Mouse (Mus musculus) ES-E14 (cell line): ENCODE measurements around the gene Xrcc6. TPM values are rescaled to one million over a fixed set of nuclear protein-coding genes. Genes with fewer than 3 reads are reported as not detected.

Source experiments
- DNase-seq: peaks from one replicate; pipeline ENCODE4 v3.0.0-alpha.2; 2013; ENCODE audit warnings: low read depth, low spot score
- H3K27ac ChIP-seq: 2 replicates; pipeline ENCODE4 v1.5.1; 2012; ENCODE audit warnings: low read depth, mild to moderate bottlenecking, low read length, moderate library complexity, mixed read lengths; ENCODE audit not compliant: poor library complexity, insufficient read depth, severe bottlenecking
- H3K36me3 ChIP-seq: 2 replicates; pipeline ENCODE4 v1.6.1; 2012; ENCODE audit warnings: mild to moderate bottlenecking, low read length, moderate library complexity, mixed read lengths; ENCODE audit not compliant: control insufficient read depth, poor library complexity, insufficient read depth, severe bottlenecking
- H3K4me1 ChIP-seq, 2 experiments: fragments of 150-350 bp in 1 of 2; sonication (generic) in 1 of 2; 2 replicates each; pipeline ENCODE4 v1.6.1; 2012; ENCODE audit warnings: low read length in 2 of 2, mild to moderate bottlenecking in 1 of 2, mixed read lengths in 1 of 2; ENCODE audit not compliant: control insufficient read depth in 2 of 2, insufficient read depth in 2 of 2, poor library complexity in 1 of 2
- H3K4me3 ChIP-seq, 2 experiments: fragments of 150-350 bp in 1 of 2; sonication (generic) in 1 of 2; 2 replicates each; pipeline ENCODE4 v1.5.1; 2012; ENCODE audit warnings: low read length in 2 of 2, low read depth in 1 of 2, mild to moderate bottlenecking in 1 of 2, mixed read lengths in 1 of 2; ENCODE audit not compliant: insufficient read depth in 1 of 2, poor library complexity in 1 of 2, severe bottlenecking in 1 of 2
- H3K9ac ChIP-seq: 2 replicates; pipeline ENCODE4 v1.6.1; 2012; ENCODE audit warnings: low read depth, mild to moderate bottlenecking, low read length, mixed read lengths; ENCODE audit not compliant: poor library complexity, insufficient read depth, severe bottlenecking
- H3K9me3 ChIP-seq: fragments of 150-350 bp; sonication (generic); 2 replicates; pipeline ENCODE4 v1.6.1; 2012; ENCODE audit warnings: low read depth, mild to moderate bottlenecking, low read length; ENCODE audit not compliant: control insufficient read depth, insufficient read depth
- CHD2 ChIP-seq: IDR thresholded peaks from 2 replicates; pipeline ENCODE4 v1.6.1; 2014; ENCODE audit warnings: mild to moderate bottlenecking, low read depth, low read length, inconsistent platforms
- HCFC1 ChIP-seq: IDR thresholded peaks from 2 replicates; pipeline ENCODE4 v1.6.1; 2012; ENCODE audit warnings: low read length, inconsistent platforms, borderline replicate concordance; ENCODE audit not compliant: insufficient read depth
- MAFK ChIP-seq: IDR thresholded peaks from 2 replicates; pipeline ENCODE4 v1.6.1; 2014; ENCODE audit warnings: mild to moderate bottlenecking, low read depth, low read length, inconsistent platforms; ENCODE audit not compliant: insufficient read depth
- ZC3H11A ChIP-seq: IDR thresholded peaks from 2 replicates; pipeline ENCODE4 v1.6.1; 2012; ENCODE audit warnings: low read depth, mild to moderate bottlenecking, inconsistent platforms, low read length, borderline replicate concordance
- ZNF384 ChIP-seq: IDR thresholded peaks from 2 replicates; pipeline ENCODE4 v1.6.1; 2012; ENCODE audit warnings: low read depth, low read length, inconsistent platforms
- in situ Hi-C, 2 experiments: fragments of 600-800 bp; cut with MboI; formaldehyde crosslinking; loops; one replicate each; pipeline ENCODE4 v1.15.1; 2025; ENCODE audit warnings: low sequenced_read_pairs in 2 of 2, inconsistent platforms in 1 of 2; ENCODE audit not compliant: unreplicated experiment in 2 of 2
- total RNA-seq: library from RNA; depleted of rRNA; stranded (reverse); fragments of 300-350 nt; gene quantifications from 2 replicates; pipeline ENCODE4 v1.2.3, GENCODE M21; 2012

Xrcc6 gene
- total RNA-seq, 1 experiment, result 84.6 TPM

- in situ Hi-C loops, result no loop called here
- TF ChIP-seq ZC3H11A (no peak), ZNF384 (no peak), CHD2 (peak; percentile 37; the same call in 1 of the 2 replicates), HCFC1 (no peak), MAFK (0 out of 2 replicates have a peak, but pooled peaks have one; percentile 54)
- peaks cover 23% of the 10 kb centered on the region for H3K36me3 ChIP-seq
- no peak overlapping the region; the same call in 1 of the 2 replicates for H3K27ac ChIP-seq
- peak overlapping the region in 1 of 2 experiments; percentile 55; a peak in 3 of 4 replicates for H3K4me3 ChIP-seq
- no peak overlapping the region; the same call in 1 of the 2 replicates for H3K9ac ChIP-seq
- no peak for DNase-seq
- peaks cover 5 to 15% of the 10 kb centered on the region in 2 experiments; a peak in 3 of 4 replicates for H3K4me1 ChIP-seq
- H3K9me3 ChIP-seq, result no peaks in the 10 kb centered on the region
Measured at GRCm38 (mm10) chr15:81961078-81961451, 26.6 kb upstream of the Xrcc6 start.

- no peak overlapping the region for H3K9ac ChIP-seq
- no peak for TF ChIP-seq ZC3H11A
- TF ChIP-seq MAFK, result no peak
- TF ChIP-seq ZNF384, result 0 out of 2 replicates have a peak, but pooled peaks have one; percentile 29
- no peak for DNase-seq
- peaks cover 7 to 16% of the 10 kb centered on the region in 2 experiments; a peak in 3 of 4 replicates for H3K4me1 ChIP-seq
- H3K4me3 ChIP-seq, result no peak overlapping the region
- no peak overlapping the region for H3K27ac ChIP-seq
- no peaks in the 10 kb centered on the region for H3K36me3 ChIP-seq
- H3K9me3 ChIP-seq, result no peaks in the 10 kb centered on the region
- in situ Hi-C loops, result no loop called here
Measured at GRCm38 (mm10) chr15:81964262-81964661, 23.4 kb upstream of the Xrcc6 start.

- H3K9me3 ChIP-seq, result no peaks in the 10 kb centered on the region
- in situ Hi-C loops, result no loop called here
- DNase-seq, result no peak
- peaks cover 7 to 16% of the 10 kb centered on the region in 2 experiments; a peak in 3 of 4 replicates for H3K4me1 ChIP-seq
- TF ChIP-seq CHD2 (no peak), ZC3H11A (no peak), ZNF384 (no peak), HCFC1 (no peak), MAFK (no peak)
- no peak overlapping the region for H3K9ac ChIP-seq
- H3K4me3 ChIP-seq, result no peak overlapping the region
- no peak overlapping the region for H3K27ac ChIP-seq
- no peaks in the 10 kb centered on the region for H3K36me3 ChIP-seq
Measured at GRCm38 (mm10) chr15:81964980-81965545, 22.6 kb upstream of the Xrcc6 start.

GRCm38 (mm10) chr15:81966062-81966829, 21.4 kb upstream of the Xrcc6 start:
- Histone ChIP-seq H3K27ac (peak overlapping the region; percentile 57; the same call in 1 of the 2 replicates), H3K9me3 (peaks cover 5% of the 10 kb centered on the region; the same call in 1 of the 2 replicates), H3K4me1 (peaks cover 6 to 16% of the 10 kb centered on the region in 2 experiments; a peak in 3 of 4 replicates), H3K36me3 (no peaks in the 10 kb centered on the region), H3K4me3 (no peak overlapping the region), H3K9ac (no peak overlapping the region)
- DNase-seq, result no peak
- no peak for TF ChIP-seq ZC3H11A
- in situ Hi-C loops, result no loop called here
